Comparison of ENCODE assay signal across 8 mouse cellular contexts in the genomic region with DNA sequence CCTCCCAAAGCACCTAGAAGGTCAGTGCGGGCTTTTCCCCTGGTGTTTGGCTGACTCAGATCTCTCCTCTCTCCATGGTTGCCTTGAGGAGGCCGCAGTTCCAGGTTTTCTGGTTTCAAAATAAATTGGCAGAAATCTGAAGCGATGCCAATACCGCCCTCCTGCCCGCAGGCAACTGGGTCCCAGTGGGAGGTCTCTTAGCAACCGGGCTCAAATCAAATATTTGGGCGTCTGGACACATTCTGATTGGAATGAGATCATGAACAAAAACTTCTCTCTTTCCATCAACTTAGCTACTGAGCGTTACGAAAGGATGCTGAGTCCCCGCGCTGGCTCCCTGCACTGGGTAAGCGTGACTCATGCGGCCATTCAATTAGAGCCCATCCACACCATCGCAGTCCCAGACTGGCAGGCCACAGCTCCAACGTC. TPM values are rescaled to one million over a fixed set of nuclear protein-coding genes. Genes with fewer than 3 reads are reported as not detected.
DNase-seq lines count a peak whose midpoint lies in the region; ATAC-seq and TF ChIP-seq lines count a peak whose summit lies in the region.

No protein-coding gene starts in this region.

- H3K4me2 ChIP-seq in heart, postnatal 0 days (ENCODE audit: low read depth, low read length): no peak overlapping the region
- no peak overlapping the region for H3K4me2 ChIP-seq in midbrain, embryonic 11.5 days

- no peak for TF ChIP-seq CTCF in heart, postnatal 0 days (IDR thresholded peaks at IDR 0.05; ENCODE audit: low read depth)

- ATAC-seq in heart, postnatal 0 days (ENCODE audit: insufficient read depth, low read depth): peak; percentile 30; the same call in 1 of the 2 replicates
- ATAC-seq in midbrain, embryonic 11.5 days (ENCODE audit: low FRiP score): peak; percentile 63; the same call in 1 of the 2 replicates

- H3K27ac ChIP-seq in heart, postnatal 0 days (ENCODE audit: low read depth): no peak overlapping the region
- H3K27ac ChIP-seq in midbrain, embryonic 11.5 days (ENCODE audit: low read depth, low read length): peak overlapping the region; percentile 45; the same call in 1 of the 2 replicates

- H3K4me3 ChIP-seq in heart, postnatal 0 days (ENCODE audit: low read depth, low read length): no peak overlapping the region
- no peak overlapping the region for H3K4me3 ChIP-seq in midbrain, embryonic 11.5 days (ENCODE audit: low read depth, low read length)

- no peaks in the 10 kb centered on the region for H3K27me3 ChIP-seq in heart, postnatal 0 days (ENCODE audit: control insufficient read depth, insufficient read depth, low read length)
- no peaks in the 10 kb centered on the region for H3K27me3 ChIP-seq in midbrain, embryonic 11.5 days (ENCODE audit: control insufficient read depth, insufficient read depth, low read length)

- 66% methylated on average over 15 of the region's 15 CpGs for WGBS in heart, postnatal 0 days
- 62% methylated on average over 15 of the region's 15 CpGs for WGBS in midbrain, embryonic 11.5 days

- TF ChIP-seq EP300 in heart, postnatal 0 days (IDR thresholded peaks at IDR 0.05; ENCODE audit: low read depth): no peak

- no peaks in the 10 kb centered on the region for H3K9me3 ChIP-seq in heart, postnatal 0 days (replicated peaks; ENCODE audit: control insufficient read depth, low read length)
- H3K9me3 ChIP-seq in midbrain, embryonic 11.5 days (ENCODE audit: control insufficient read depth, low read length): no peaks in the 10 kb centered on the region

- H3K9ac ChIP-seq in heart, postnatal 0 days (replicated peaks; ENCODE audit: low read depth, low read length): no peak overlapping the region
- no peak overlapping the region for H3K9ac ChIP-seq in midbrain, embryonic 11.5 days (ENCODE audit: low read length)

- no peaks in the 10 kb centered on the region for H3K36me3 ChIP-seq in heart, postnatal 0 days (replicated peaks; ENCODE audit: control insufficient read depth, insufficient read depth, low read length)
- no peaks in the 10 kb centered on the region for H3K36me3 ChIP-seq in midbrain, embryonic 11.5 days (ENCODE audit: control insufficient read depth, insufficient read depth, low read length)

- no peaks in the 10 kb centered on the region for H3K4me1 ChIP-seq in heart, postnatal 0 days (ENCODE audit: control insufficient read depth, insufficient read depth)
- H3K4me1 ChIP-seq in midbrain, embryonic 11.5 days (ENCODE audit: control insufficient read depth, insufficient read depth, low read length): no peaks in the 10 kb centered on the region

- peak; percentile 39 to 50 for DNase-seq in left cerebral cortex, adult 18-20 months (ENCODE audit: low spot score in 2 of 2)
- no peak for DNase-seq in left cerebral cortex, adult 11 months (ENCODE audit: low spot score)
- DNase-seq in adrenal gland, postnatal 36 days: peak; percentile 21 to 27
- no peak for DNase-seq in heart, postnatal 0 days (ENCODE audit: low spot score)
- peak; percentile 81 for DNase-seq in midbrain, embryonic 11.5 days (ENCODE audit: low spot score, missing footprints)
- DNase-seq in spleen, adult 18-20 months: no peak
- no peak for DNase-seq in kidney, adult 18-20 months
- no peak for DNase-seq in embryo, embryonic 10.5 days (ENCODE audit: low spot score)

RNA-seq across cellular contexts. Expression of a gene that starts 16.1 kb away (rescaled TPM):
- total RNA-seq in left cerebral cortex, adult 18-20 months (2021): 100 to 1,000 TPM; 118 to 141 TPM
- total RNA-seq in adrenal gland, postnatal 36 days (2021): 1 to 10 TPM; 6.6 TPM
- total RNA-seq in heart, postnatal 0 days (2014; rRNA removed; ENCODE audit: low replicate concordance): 1.1 and 5.4 TPM in 2 replicates
- polyA plus RNA-seq in heart, postnatal 0 days (2015; fragmentation: Nextera tagmentation; extraction: Ambion mirVana): 2.2 and 3.0 TPM in 2 replicates
- polyA plus RNA-seq in midbrain, embryonic 11.5 days (2014; fragmentation: Nextera tagmentation; extraction: Ambion mirVana): 1.8 and 2.0 TPM in 2 replicates

Comparison
In these comparisons a context has a peak if more than half of its experiments do, and no peak if none do; other contexts are left out.
1. DNase-seq: peak in left cerebral cortex, adult 18-20 months (2 of 2), adrenal gland, postnatal 36 days (2 of 2) and midbrain, embryonic 11.5 days (single experiment); none in left cerebral cortex, adult 11 months (single experiment), heart, postnatal 0 days (single experiment), spleen, adult 18-20 months (0 of 2), kidney, adult 18-20 months (single experiment) and embryo, embryonic 10.5 days (single experiment).
2. RNA of a gene that starts 16.1 kb away (total RNA-seq): 118 to 141 TPM in left cerebral cortex, adult 18-20 months; 6.6 TPM in adrenal gland, postnatal 36 days and 1.1 to 5.4 TPM in heart, postnatal 0 days; every median in the first group is over 10 times any median in the second.